Mouse (Mus musculus) lung, adult 2 months (tissue): ENCODE data around the gene Shf. TPM values are rescaled to one million over a fixed set of nuclear protein-coding genes. Genes with fewer than 3 reads are reported as not detected.
"Not testable (repeated sequence)": the region's sequence is repeated elsewhere in the genome, so short reads cannot be mapped to it uniquely, and the experiment has no call there.

Source experiments
- DNase-seq: peaks from one replicate; pipeline ENCODE4 v3.0.0; 2022
- H3K4me1 ChIP-seq: fragments of 200-500 bp; 2 replicates; pipeline ENCODE4 v1.6.1; 2011; ENCODE audit warnings: low read length; ENCODE audit not compliant: control insufficient read depth, insufficient read depth
- H3K4me3 ChIP-seq: fragments of 200-500 bp; replicated peaks from 2 replicates; pipeline ENCODE3; 2011; ENCODE audit warnings: low read depth, mild to moderate bottlenecking, control low read depth, low read length; ENCODE audit errors: extremely low read depth
- CTCF ChIP-seq: fragments of 200-500 bp; IDR thresholded peaks from 2 replicates; pipeline ENCODE4 v1.5.1; 2011; ENCODE audit warnings: mild to moderate bottlenecking, low read length, control low read depth; ENCODE audit not compliant: insufficient read depth
- POLR2A ChIP-seq: fragments of 200-500 bp; IDR thresholded peaks from 2 replicates; pipeline ENCODE4 v1.6.1; 2011; ENCODE audit warnings: low read depth, mild to moderate bottlenecking, control low read depth, low read length, borderline replicate concordance; ENCODE audit errors: extremely low read depth
- WGBS: fragments of 180-500 bp; shearing (Covaris S2); methylation state at CpG from one replicate; pipeline ENCODE4 v1.1.7; 2018; 5-methylcytosine and 5-hydroxymethylcytosine counted together
- polyA plus RNA-seq: library from polyadenylated mRNA; depleted of rRNA; stranded (reverse); fragments of >200 nt; gene quantifications from 2 replicates; pipeline ENCODE4 v1.2.3, GENCODE M21; 2012; rRNA removed

Shf gene
- 4.5 and 6.4 TPM in 2 replicates for polyA plus RNA-seq

- H3K4me3 ChIP-seq = peak within 1 kb of the TSS; percentile 82
- H3K4me1 ChIP-seq = no peaks in the 10 kb centered on the region
- WGBS = under 1% methylated on average over 49 of the region's 54 CpGs
- DNase-seq = peak; percentile 77
- TF ChIP-seq CTCF = no peak
- TF ChIP-seq POLR2A = peak; percentile 61; the same call in 1 of the 2 replicates
Observed at GRCm38 (mm10) chr2:122368995-122369739, at the start of gene Shf. Gene Shf (minus strand): TSS chr2:122369162.

- WGBS = 60% methylated on average over 7 of the region's 7 CpGs
- TF ChIP-seq CTCF = no peak
- no peak for DNase-seq
- H3K4me3 ChIP-seq = no peak overlapping the region
- H3K4me1 ChIP-seq = no peaks in the 10 kb centered on the region
Observed at GRCm38 (mm10) chr2:122408928-122409327, 40.0 kb upstream of the Shf start.

- H3K4me1 ChIP-seq = no peaks in the 10 kb centered on the region
- WGBS = 89% methylated on average over 2 of the region's 2 CpGs
- DNase-seq = no peak
- no peak for TF ChIP-seq CTCF
- no peak for TF ChIP-seq POLR2A
- H3K4me3 ChIP-seq = no peak overlapping the region
Observed at GRCm38 (mm10) chr2:122407607-122408006, 38.6 kb upstream of the Shf start.

GRCm38 (mm10) chr2:122396150-122396549 lies 27.2 kb upstream of the Shf start:
- Histone ChIP-seq H3K4me1 (no peaks in the 10 kb centered on the region), H3K4me3 (no peak overlapping the region)
- 85% methylated on average over 1 of the region's 1 CpGs for WGBS
- no peak for TF ChIP-seq POLR2A
- TF ChIP-seq CTCF = no peak
- DNase-seq = no peak

- DNase-seq, H3K4me1 ChIP-seq, H3K4me3 ChIP-seq: not testable (repeated sequence)
- WGBS = 92% methylated on average over 3 of the region's 3 CpGs
Observed at GRCm38 (mm10) chr2:122387135-122387534, 18.2 kb upstream of the Shf start.

- H3K4me1 ChIP-seq = no peaks in the 10 kb centered on the region
- 45% methylated on average over 3 of the region's 3 CpGs for WGBS
- no peak for DNase-seq
- no peak overlapping the region for H3K4me3 ChIP-seq
- no peak for TF ChIP-seq CTCF
- TF ChIP-seq POLR2A = no peak
Observed at GRCm38 (mm10) chr2:122385095-122385494, 16.1 kb upstream of the Shf start.

GRCm38 (mm10) chr2:122382121-122382520 lies 13.2 kb upstream of the Shf start:
- WGBS = 78% methylated on average over 6 of the region's 6 CpGs
- no peak for TF ChIP-seq POLR2A
- no peak for TF ChIP-seq CTCF
- no peaks in the 10 kb centered on the region; the same call in 1 of the 2 replicates for H3K4me1 ChIP-seq
- H3K4me3 ChIP-seq = no peak overlapping the region
- DNase-seq = no peak

GRCm38 (mm10) chr2:122381329-122382103 lies 12.6 kb upstream of the Shf start:
- H3K4me3 ChIP-seq = no peak overlapping the region
- WGBS = 58% methylated on average over 16 of the region's 16 CpGs
- no peak for DNase-seq
- TF ChIP-seq POLR2A (no peak), CTCF (no peak)
- no peaks in the 10 kb centered on the region; the same call in 1 of the 2 replicates for H3K4me1 ChIP-seq

GRCm38 (mm10) chr2:122380768-122381311 lies 11.9 kb upstream of the Shf start:
- peak overlapping the region; percentile 39 for H3K4me3 ChIP-seq
- 10% methylated on average over 11 of the region's 11 CpGs for WGBS
- H3K4me1 ChIP-seq = no peaks in the 10 kb centered on the region; the same call in 1 of the 2 replicates
- DNase-seq = peak; percentile 31
- no peak for TF ChIP-seq POLR2A
- TF ChIP-seq CTCF = peak; percentile 34; the same call in 1 of the 2 replicates

- 39% methylated on average over 2 of the region's 2 CpGs for WGBS
- TF ChIP-seq POLR2A (no peak), CTCF (no peak)
- no peak overlapping the region for H3K4me3 ChIP-seq
- no peak for DNase-seq
- peaks cover 2% of the 10 kb centered on the region; the same call in 1 of the 2 replicates for H3K4me1 ChIP-seq
Observed at GRCm38 (mm10) chr2:122379292-122379650, 10.3 kb upstream of the Shf start.
